Mouse (Mus musculus): ENCODE results near the gene Gm21028.
"Not testable (repeated sequence)": the region's sequence is repeated elsewhere in the genome, so short reads cannot be mapped to it uniquely, and the experiment has no call there.

The Gm21028 gene

GRCm38 (mm10) chr7:42578488-42578887 lies at the start of gene Gm21028:
Gm21028 (minus strand) TSS chr7:42578588.
- DNase-seq (ENCODE audit: low spot score in 2 of 2) = no peak

DNA sequence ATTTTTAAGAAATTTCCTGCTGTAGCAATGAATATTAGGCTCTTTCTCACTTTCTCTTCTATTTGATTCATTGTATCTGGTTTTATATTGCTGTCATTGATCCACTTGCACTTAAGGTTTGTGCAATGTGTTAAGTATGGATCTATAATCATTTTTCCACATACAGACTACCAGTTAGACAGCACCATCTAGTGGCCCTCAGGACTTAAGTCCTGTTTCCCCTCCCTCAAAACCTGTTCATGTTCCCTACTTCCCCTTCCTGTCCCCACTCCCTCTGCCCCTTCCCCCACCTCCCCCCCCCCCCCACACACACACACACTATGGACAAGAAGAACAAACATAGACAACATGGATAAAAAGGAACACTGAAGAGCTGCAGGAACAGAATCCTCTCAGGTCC lies 17.3 kb upstream of the Gm21028 start:
- not testable (repeated sequence) for DNase-seq (ENCODE audit: low spot score in 2 of 2)

DNA sequence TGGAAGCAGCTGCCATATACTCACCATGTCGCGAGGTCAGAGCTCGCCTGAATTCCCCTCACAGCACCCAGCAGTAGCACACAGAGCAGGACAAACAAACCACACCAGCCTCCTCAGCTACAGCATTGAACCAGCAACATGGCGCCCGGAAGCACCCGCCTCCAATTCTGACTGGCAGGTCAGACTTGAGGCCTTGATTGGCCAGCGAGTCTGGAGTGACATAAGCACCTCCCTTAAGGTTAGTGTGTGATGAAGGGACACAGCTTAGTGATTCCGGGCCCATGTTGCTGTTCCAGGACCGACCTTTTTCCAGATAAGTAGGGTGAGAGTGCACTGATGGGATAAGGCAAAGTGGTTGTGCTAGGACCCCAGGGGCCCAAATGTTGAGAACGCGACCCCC lies 14.0 kb upstream of the Gm21028 start, which contains the start of gene Zfp977:
Zfp977 (minus strand) TSS at position 135 of the 400 bp plus-strand sequence.
- not testable (repeated sequence) for DNase-seq (ENCODE audit: low spot score in 2 of 2)

DNA sequence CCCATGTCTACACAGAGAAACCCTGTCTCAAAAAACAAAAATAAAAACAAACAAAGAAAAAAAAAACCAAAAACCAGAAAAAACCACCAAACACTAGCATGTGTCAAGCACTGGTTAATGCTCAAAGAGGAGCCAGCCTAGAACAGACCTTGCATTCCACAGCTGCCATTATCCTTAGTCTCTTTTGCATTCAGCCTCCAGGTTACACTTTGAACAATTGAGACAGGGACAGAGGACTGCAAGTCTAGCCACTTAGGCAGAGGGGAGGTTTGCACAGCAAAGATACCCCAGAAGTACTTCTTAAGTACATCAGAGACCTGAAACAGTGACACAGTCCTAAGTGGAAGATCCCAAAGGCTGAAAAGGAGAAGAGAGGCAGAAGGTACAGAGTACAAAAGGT lies 12.9 kb upstream of the Gm21028 start:
- not testable (repeated sequence) for DNase-seq (ENCODE audit: low spot score in 2 of 2)

- DNase-seq (ENCODE audit: low spot score in 2 of 2) = no peak
Measured at GRCm38 (mm10) chr7:42551766-42552165, 26.6 kb downstream of the Gm21028 start.

Measured in right cerebral cortex, postnatal 10 days (tissue).